Mouse (Mus musculus): ENCODE data around the gene Tent5a. TPM values are rescaled to one million over a fixed set of nuclear protein-coding genes. Genes with fewer than 3 reads are reported as not detected.

Gene Tent5a
- polyA plus RNA-seq (2017; shearing (Covaris generic)), result 5.3 TPM

DNA sequence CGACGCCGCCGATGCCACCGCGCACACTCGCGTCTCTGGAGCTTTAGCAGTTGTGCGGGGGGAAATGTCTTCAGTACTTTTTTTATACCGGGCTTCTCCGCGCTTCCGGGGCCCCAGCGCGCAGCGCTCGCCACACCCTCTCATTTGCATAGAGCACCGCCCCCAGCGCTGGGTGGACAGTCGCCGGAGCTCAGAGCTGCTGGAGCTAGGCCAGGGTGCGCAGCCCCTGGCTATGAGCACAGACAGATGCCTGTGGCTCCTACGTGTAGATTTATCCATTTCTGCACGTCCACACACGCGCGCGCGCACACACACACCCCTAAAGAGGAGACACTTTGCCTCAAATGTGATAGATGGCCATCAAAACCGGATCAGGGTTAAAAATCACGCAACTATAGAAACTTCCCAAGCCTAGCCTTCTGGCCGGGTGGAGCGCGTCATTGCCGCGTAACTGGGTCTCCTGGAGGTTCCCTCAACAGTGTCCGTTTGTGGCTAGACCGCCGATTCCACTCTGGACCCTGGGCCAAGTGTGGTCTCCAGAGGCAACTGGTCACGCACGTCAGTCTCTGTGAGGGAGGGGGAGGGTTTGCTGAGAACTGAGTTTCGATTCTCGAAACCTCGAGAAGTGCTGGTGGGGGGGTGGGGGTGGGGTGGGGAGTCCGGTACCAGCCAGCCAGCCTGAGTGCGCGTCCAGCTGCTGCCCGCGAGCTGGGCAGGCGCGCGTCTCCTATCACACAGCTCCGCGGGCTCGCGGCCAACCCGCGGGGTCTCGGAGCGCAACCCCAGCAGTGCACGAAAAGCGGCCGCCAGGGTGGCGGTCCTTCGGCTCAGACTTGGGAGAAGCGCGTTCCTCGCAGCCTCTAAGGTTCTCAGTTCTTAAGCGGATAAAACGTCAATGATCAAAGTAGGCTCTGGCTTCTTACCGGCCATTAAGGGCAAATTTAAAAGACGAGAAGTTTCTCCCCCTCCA lies at the start of gene Tent5a:
Tent5a (minus strand) TSS at position 107 of the 970 bp plus-strand sequence.

DNA sequence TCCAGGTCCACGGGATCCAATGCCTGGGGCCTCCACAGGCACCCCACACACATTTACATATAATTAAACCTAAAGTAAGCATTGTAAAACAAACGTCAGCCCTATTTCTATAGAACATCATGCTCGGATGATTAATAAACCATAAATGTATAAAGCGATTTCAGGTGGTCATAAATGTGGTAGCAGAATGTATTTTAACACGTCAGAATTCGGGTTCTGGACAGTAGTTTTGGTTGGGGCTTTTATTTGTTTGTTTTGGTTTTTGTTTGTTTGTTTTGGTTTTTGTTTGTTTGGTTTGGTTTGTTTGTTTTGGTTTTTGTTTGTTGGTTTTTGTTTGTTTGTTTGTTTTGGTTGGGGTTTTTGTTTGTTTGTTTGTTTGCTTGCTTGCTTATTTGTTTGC lies 14.7 kb downstream of the Tent5a start, which contains the start of gene Gm11114:
Gm11114 (plus strand) TSS at position 301 of the 400 bp plus-strand sequence.

Other genes starting within 250 kb of the Tent5a start
- gene Gm11114, start 14.6 kb downstream of the Tent5a start, polyA plus RNA-seq (2017; shearing (Covaris generic)), result not detected